Mouse (Mus musculus): ENCODE measurements around the gene Enpp6. TPM values are rescaled to one million over a fixed set of nuclear protein-coding genes. Genes with fewer than 3 reads are reported as not detected.

Enpp6 gene
- polyA plus RNA-seq (2012) = 0.39 TPM in 1 of 2 replicates, not detected in the other

GRCm38 (mm10) chr8:46986386-46987140, at the start of gene Enpp6:
TSS of gene Enpp6 (plus strand) at chr8:46986887.

Other genes with a start within 250 kb of the Enpp6 start
- gene Irf2, start 247.2 kb upstream of the Enpp6 start, polyA plus RNA-seq (2012) = 18.3 and 19.9 TPM in 2 replicates